Mouse (Mus musculus) forebrain, embryonic 11.5 days (tissue): ENCODE data around the gene Olfr536. TPM values are rescaled to one million over a fixed set of nuclear protein-coding genes. Genes with fewer than 3 reads are reported as not detected.
"Not testable (repeated sequence)": the region's sequence is repeated elsewhere in the genome, so short reads cannot be mapped to it uniquely, and the experiment has no call there.

Source experiments
- ATAC-seq: fragments of 200-750 bp; cut with Nextera tagmentation; replicated peaks from 2 replicates; pipeline ENCODE4 v1.8.0; 2017; ENCODE audit warnings: moderate TSS enrichment; ENCODE audit not compliant: low FRiP score
- DNase-seq: peaks from one replicate; pipeline ENCODE4 v3.0.0-alpha.2; 2017; ENCODE audit warnings: low spot score
- H3K27ac ChIP-seq: fragments of 300-500 bp; sonication (generic); 2 replicates; pipeline ENCODE4 v1.5.1; 2014; ENCODE audit warnings: low read depth, low read length
- H3K27me3 ChIP-seq: fragments of 300-500 bp; sonication (generic); 2 replicates; pipeline ENCODE4 v1.6.1; 2014; ENCODE audit warnings: mild to moderate bottlenecking, low read length, mixed read lengths; ENCODE audit not compliant: control insufficient read depth, insufficient read depth
- H3K36me3 ChIP-seq: fragments of 300-500 bp; sonication (generic); 2 replicates; pipeline ENCODE4 v1.6.1; 2014; ENCODE audit warnings: mild to moderate bottlenecking, low read length, moderate library complexity, mixed read lengths; ENCODE audit not compliant: control insufficient read depth, insufficient read depth
- H3K4me1 ChIP-seq: fragments of 300-500 bp; sonication (generic); replicated peaks from 2 replicates; pipeline ENCODE4 v1.6.1; 2014; ENCODE audit warnings: low read length, mixed read lengths; ENCODE audit not compliant: control insufficient read depth, insufficient read depth
- H3K4me2 ChIP-seq: fragments of 300-500 bp; sonication (generic); 2 replicates; pipeline ENCODE4 v1.6.1; 2014; ENCODE audit warnings: low read depth, mild to moderate bottlenecking, low read length, moderate library complexity, mixed read lengths; ENCODE audit not compliant: severe bottlenecking
- H3K4me3 ChIP-seq: fragments of 300-500 bp; sonication (generic); 2 replicates; pipeline ENCODE4 v1.5.1; 2014; ENCODE audit warnings: low read depth, low read length
- H3K9ac ChIP-seq: fragments of 300-500 bp; sonication (generic); 2 replicates; pipeline ENCODE4 v1.6.1; 2014; ENCODE audit warnings: low read length
- H3K9me3 ChIP-seq: fragments of 300-500 bp; sonication (generic); 2 replicates; pipeline ENCODE4 v1.6.1; 2016; ENCODE audit warnings: low read length, mixed read lengths; ENCODE audit not compliant: control insufficient read depth
- WGBS: fragments of 180-500 bp; shearing (Covaris S2); extraction: QIAGEN DNeasy Blood & Tissue Kit; methylation state at CpG from one replicate; pipeline ENCODE4 v1.1.7; 2014; 5-methylcytosine and 5-hydroxymethylcytosine counted together
- polyA plus RNA-seq: library from polyadenylated mRNA; unstranded; fragments of >200 nt; fragmentation: Nextera tagmentation; extraction: Ambion mirVana; gene quantifications from 2 replicates; pipeline ENCODE4 v1.2.1, GENCODE M21; 2014

Gene Olfr536
- polyA plus RNA-seq, result not detected in 2 replicates

- H3K27ac ChIP-seq, H3K36me3 ChIP-seq, H3K4me1 ChIP-seq, ATAC-seq, H3K4me2 ChIP-seq, H3K9ac ChIP-seq, DNase-seq, H3K4me3 ChIP-seq, H3K27me3 ChIP-seq, H3K9me3 ChIP-seq: not testable (repeated sequence)
- WGBS, result 86% methylated on average over 1 of the region's 2 CpGs
Measured at GRCm38 (mm10) chr7:140507346-140508021, at the start of gene Olfr536. Gene Olfr536 (minus strand): TSS chr7:140507396.

- no peaks in the 10 kb centered on the region for H3K9me3 ChIP-seq
- no peak for DNase-seq
- no peak overlapping the region for H3K4me2 ChIP-seq
- H3K4me3 ChIP-seq, result no peak overlapping the region
- no peak overlapping the region for H3K9ac ChIP-seq
- no peaks in the 10 kb centered on the region for H3K4me1 ChIP-seq
- no peak overlapping the region for H3K27ac ChIP-seq
- no peaks in the 10 kb centered on the region for H3K27me3 ChIP-seq
- 82% methylated on average over 2 of the region's 2 CpGs for WGBS
- H3K36me3 ChIP-seq, result no peaks in the 10 kb centered on the region
- ATAC-seq, result no peak
Measured at GRCm38 (mm10) chr7:140539746-140540145, 32.5 kb upstream of the Olfr536 start.

GRCm38 (mm10) chr7:140494702-140495101 is 12.5 kb downstream of the Olfr536 start:
- Histone ChIP-seq H3K9ac (no peak overlapping the region), H3K27me3 (no peaks in the 10 kb centered on the region), H3K27ac (no peak overlapping the region), H3K4me1 (no peaks in the 10 kb centered on the region), H3K4me3 (no peak overlapping the region), H3K9me3 (no peaks in the 10 kb centered on the region), H3K4me2 (no peak overlapping the region), H3K36me3 (no peaks in the 10 kb centered on the region)
- ATAC-seq (no peak), DNase-seq (no peak)

GRCm38 (mm10) chr7:140494231-140494630 is 13.0 kb downstream of the Olfr536 start:
- ATAC-seq (no peak), DNase-seq (no peak)
- Histone ChIP-seq H3K27ac (no peak overlapping the region), H3K9me3 (no peaks in the 10 kb centered on the region), H3K4me3 (no peak overlapping the region), H3K4me2 (no peak overlapping the region), H3K4me1 (no peaks in the 10 kb centered on the region), H3K9ac (no peak overlapping the region), H3K36me3 (no peaks in the 10 kb centered on the region), H3K27me3 (no peaks in the 10 kb centered on the region)
- WGBS, result 38% methylated on average over 2 of the region's 2 CpGs

- 94% methylated on average over 1 of the region's 1 CpGs for WGBS
Measured at GRCm38 (mm10) chr7:140488981-140489380, 18.2 kb downstream of the Olfr536 start.

GRCm38 (mm10) chr7:140483916-140484315 is 23.3 kb downstream of the Olfr536 start, which contains the start of gene Olfr535:
Gene Olfr535 (plus strand): TSS chr7:140484216.
- Histone ChIP-seq H3K4me2 (no peak within 1 kb of the TSS), H3K9me3 (no peaks in the 10 kb centered on the region), H3K4me1 (no peaks in the 10 kb centered on the region), H3K27me3 (no peaks in the 10 kb centered on the region), H3K27ac (no peak within 1 kb of the TSS), H3K36me3 (no peaks in the 10 kb centered on the region), H3K9ac (no peak within 1 kb of the TSS), H3K4me3 (no peak within 1 kb of the TSS)
- WGBS, result 87% methylated on average over 1 of the region's 1 CpGs
- no peak for DNase-seq
- no peak for ATAC-seq

More at GRCm38 (mm10) chr7:140488981-140489380, 18.2 kb downstream of the Olfr536 start:
- Histone ChIP-seq H3K4me3 (no peak overlapping the region), H3K4me2 (no peak overlapping the region), H3K9me3 (no peaks in the 10 kb centered on the region), H3K27me3 (no peaks in the 10 kb centered on the region), H3K36me3 (no peaks in the 10 kb centered on the region), H3K9ac (no peak overlapping the region), H3K4me1 (no peaks in the 10 kb centered on the region), H3K27ac (no peak overlapping the region)
- no peak for DNase-seq
- ATAC-seq, result no peak

GRCm38 (mm10) chr7:140478733-140479132 is 28.5 kb downstream of the Olfr536 start:
- H3K4me2 ChIP-seq, result no peak overlapping the region
- no peak overlapping the region for H3K9ac ChIP-seq
- H3K4me3 ChIP-seq, result no peak overlapping the region
- WGBS, result 82% methylated on average over 1 of the region's 1 CpGs
- ATAC-seq (no peak), DNase-seq (no peak)
- H3K9me3 ChIP-seq, result no peaks in the 10 kb centered on the region; the same call in 1 of the 2 replicates
- no peaks in the 10 kb centered on the region for H3K27me3 ChIP-seq
- no peaks in the 10 kb centered on the region for H3K36me3 ChIP-seq
- no peak overlapping the region for H3K27ac ChIP-seq
- H3K4me1 ChIP-seq, result no peaks in the 10 kb centered on the region

- no peaks in the 10 kb centered on the region for H3K27me3 ChIP-seq
- H3K4me1 ChIP-seq, result no peaks in the 10 kb centered on the region
- no peak overlapping the region for H3K27ac ChIP-seq
- no peak for ATAC-seq
- H3K4me2 ChIP-seq, result no peak overlapping the region
- DNase-seq, result no peak
- no peaks in the 10 kb centered on the region for H3K36me3 ChIP-seq
- no peak overlapping the region for H3K4me3 ChIP-seq
- no peaks in the 10 kb centered on the region; the same call in 1 of the 2 replicates for H3K9me3 ChIP-seq
- 76% methylated on average over 1 of the region's 1 CpGs for WGBS
- no peak overlapping the region for H3K9ac ChIP-seq
Measured at GRCm38 (mm10) chr7:140477886-140478285, 29.3 kb downstream of the Olfr536 start.

GRCm38 (mm10) chr7:140463070-140463469 is 44.1 kb downstream of the Olfr536 start, which contains the start of gene Olfr533:
Gene Olfr533 (plus strand): TSS chr7:140463370.
- ATAC-seq, H3K36me3 ChIP-seq, H3K9ac ChIP-seq, H3K4me2 ChIP-seq, H3K27ac ChIP-seq, H3K27me3 ChIP-seq, H3K4me1 ChIP-seq, H3K9me3 ChIP-seq, H3K4me3 ChIP-seq, DNase-seq: not testable (repeated sequence)
- 86% methylated on average over 1 of the region's 1 CpGs for WGBS
